Mouse (Mus musculus) heart, embryonic 13.5 days (tissue): Measurements from ENCODE around the gene Atp10b. TPM values are rescaled to one million over a fixed set of nuclear protein-coding genes. Genes with fewer than 3 reads are reported as not detected.

Experiments
- ATAC-seq: fragments of 200-750 bp; cut with Nextera tagmentation; 2 replicates; pipeline ENCODE4 v1.8.0; 2017; ENCODE audit warnings: moderate TSS enrichment; ENCODE audit not compliant: insufficient number of reproducible peaks, low FRiP score, low TSS enrichment; ENCODE audit errors: extremely low read depth
- H3K27ac ChIP-seq: fragments of 300-500 bp; sonication (generic); replicated peaks from 2 replicates; pipeline ENCODE4 v1.5.1; 2015; ENCODE audit warnings: moderate library complexity, mild to moderate bottlenecking, inconsistent platforms
- H3K27me3 ChIP-seq: fragments of 300-500 bp; sonication (generic); replicated peaks from 2 replicates; pipeline ENCODE4 v1.6.1; 2015; ENCODE audit warnings: mild to moderate bottlenecking, inconsistent platforms
- H3K36me3 ChIP-seq: fragments of 300-500 bp; sonication (generic); 2 replicates; pipeline ENCODE4 v1.6.1; 2015; ENCODE audit warnings: mild to moderate bottlenecking, inconsistent platforms
- H3K4me1 ChIP-seq: fragments of 300-500 bp; sonication (generic); 2 replicates; pipeline ENCODE4 v1.6.1; 2015; ENCODE audit warnings: inconsistent platforms
- H3K4me2 ChIP-seq: fragments of 300-500 bp; sonication (generic); 2 replicates; pipeline ENCODE4 v1.6.1; 2015; ENCODE audit warnings: inconsistent platforms, mild to moderate bottlenecking, moderate library complexity
- H3K4me3 ChIP-seq: fragments of 300-500 bp; sonication (generic); 2 replicates; pipeline ENCODE4 v1.5.1; 2015; ENCODE audit warnings: moderate library complexity, mild to moderate bottlenecking, inconsistent platforms
- H3K9ac ChIP-seq: fragments of 300-500 bp; sonication (generic); 2 replicates; pipeline ENCODE4 v1.6.1; 2015; ENCODE audit warnings: inconsistent platforms, mild to moderate bottlenecking, moderate library complexity
- H3K9me3 ChIP-seq: fragments of 300-500 bp; sonication (generic); 2 replicates; pipeline ENCODE4 v1.6.1; 2016; ENCODE audit warnings: inconsistent platforms
- WGBS: fragments of 180-500 bp; shearing (Covaris S2); methylation state at CpG from one replicate; pipeline ENCODE4 v1.1.7; 2015; ENCODE audit warnings: mixed read lengths; 5-methylcytosine and 5-hydroxymethylcytosine counted together
- polyA plus RNA-seq: library from polyadenylated mRNA; unstranded; fragments of >200 nt; fragmentation: Nextera tagmentation; extraction: Ambion mirVana; gene quantifications from 2 replicates; pipeline ENCODE4 v1.2.1, GENCODE M21; 2015

Gene Atp10b
- polyA plus RNA-seq, 1 experiment from 2014 or later, result 0.03 TPM

DNA sequence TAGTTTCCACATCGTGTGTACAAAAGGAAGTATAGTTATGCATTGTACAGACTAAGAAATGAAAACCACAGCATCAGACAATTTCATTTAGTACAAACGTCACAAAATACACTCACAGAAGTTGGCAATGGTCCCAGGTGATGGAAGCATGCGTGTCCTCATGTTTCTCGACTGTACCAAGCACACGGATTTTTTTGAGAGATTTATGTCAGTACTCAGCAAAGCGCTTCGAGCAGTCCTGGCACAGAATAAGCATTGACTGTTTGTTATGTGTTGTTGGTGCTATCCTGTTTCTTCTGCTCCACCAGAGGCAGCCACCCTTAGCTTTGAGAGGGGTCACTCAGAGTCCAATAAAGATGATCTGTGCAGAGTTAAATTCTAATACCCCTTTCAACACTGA is 108.1 kb downstream of the Atp10b start:
- ATAC-seq, result no peak
- 64% methylated on average over 7 of the region's 7 CpGs for WGBS
- H3K4me1 ChIP-seq, result peaks cover 15% of the 10 kb centered on the region

DNA sequence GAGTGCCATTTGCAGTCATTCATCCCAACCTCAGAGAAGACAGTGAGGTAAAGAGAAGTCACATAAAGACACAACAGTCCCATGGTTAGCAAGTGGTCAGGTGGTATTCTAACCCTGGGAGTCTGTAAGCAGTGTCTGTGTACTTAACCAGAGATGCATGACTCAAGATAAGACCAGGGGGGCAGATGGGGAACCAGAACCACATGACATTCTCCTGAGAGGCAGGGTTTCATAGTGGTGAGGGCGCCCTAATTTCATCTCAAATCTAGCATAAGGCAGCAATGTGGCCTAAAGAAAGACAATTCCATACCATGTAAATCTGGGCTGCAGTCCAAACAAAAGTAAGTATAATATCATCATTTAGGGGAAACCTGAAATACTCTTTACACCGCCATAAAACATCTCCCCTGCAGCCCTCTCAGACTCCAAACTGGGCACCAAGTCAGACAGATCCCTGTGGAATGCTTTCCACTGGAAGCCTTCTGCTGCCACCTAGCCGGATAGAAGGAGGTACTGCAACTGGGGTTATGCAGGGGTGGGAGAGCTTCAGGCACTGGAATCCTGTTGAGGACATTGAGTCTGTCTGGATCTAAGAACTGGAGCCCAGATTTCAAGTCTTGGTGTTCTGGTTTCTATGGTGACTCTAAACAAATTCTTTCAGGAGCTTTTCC is 114.0 kb downstream of the Atp10b start:
- H3K36me3 ChIP-seq, result no peaks in the 10 kb centered on the region
- no peaks in the 10 kb centered on the region for H3K9me3 ChIP-seq
- H3K27me3 ChIP-seq, result no peaks in the 10 kb centered on the region
- no peak overlapping the region for H3K4me3 ChIP-seq
- H3K4me2 ChIP-seq, result no peak overlapping the region
- WGBS, result 39% methylated on average over 3 of the region's 3 CpGs
- H3K4me1 ChIP-seq, result peaks cover 4% of the 10 kb centered on the region; the same call in 1 of the 2 replicates
- no peak overlapping the region for H3K9ac ChIP-seq
- ATAC-seq, result no peak
- no peak overlapping the region for H3K27ac ChIP-seq

More for the DNA sequence above, 108.1 kb downstream of the Atp10b start:
- H3K9me3 ChIP-seq, result no peaks in the 10 kb centered on the region
- no peak overlapping the region for H3K4me3 ChIP-seq
- H3K27me3 ChIP-seq, result no peaks in the 10 kb centered on the region
- H3K36me3 ChIP-seq, result no peaks in the 10 kb centered on the region
- no peak overlapping the region for H3K27ac ChIP-seq
- H3K9ac ChIP-seq, result no peak overlapping the region
- H3K4me2 ChIP-seq, result no peak overlapping the region

DNA sequence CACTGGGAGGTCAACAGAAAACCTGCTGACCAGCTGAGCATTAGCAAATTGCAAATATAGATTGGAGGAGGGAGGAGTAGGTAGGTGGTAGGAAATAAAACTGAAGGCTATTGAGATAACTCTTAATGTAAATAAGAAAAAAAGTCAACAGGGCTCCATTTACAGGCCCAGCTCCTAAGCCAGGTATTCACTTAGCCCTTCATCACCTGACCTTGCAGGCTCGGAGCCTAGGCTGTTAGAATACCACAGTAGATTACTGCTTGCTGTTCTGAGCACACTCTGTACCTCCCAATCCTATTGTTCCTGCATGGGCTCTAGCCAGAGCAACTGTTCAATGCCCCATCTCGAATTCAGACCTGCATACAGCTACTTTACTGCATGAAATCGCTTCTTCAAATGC is 117.8 kb downstream of the Atp10b start:
- Histone ChIP-seq H3K4me2 (no peak overlapping the region), H3K27ac (no peak overlapping the region), H3K9me3 (no peaks in the 10 kb centered on the region), H3K9ac (no peak overlapping the region), H3K4me1 (no peaks in the 10 kb centered on the region), H3K36me3 (no peaks in the 10 kb centered on the region), H3K4me3 (no peak overlapping the region), H3K27me3 (no peaks in the 10 kb centered on the region)
- WGBS, result 69% methylated on average over 3 of the region's 3 CpGs
- no peak for ATAC-seq

DNA sequence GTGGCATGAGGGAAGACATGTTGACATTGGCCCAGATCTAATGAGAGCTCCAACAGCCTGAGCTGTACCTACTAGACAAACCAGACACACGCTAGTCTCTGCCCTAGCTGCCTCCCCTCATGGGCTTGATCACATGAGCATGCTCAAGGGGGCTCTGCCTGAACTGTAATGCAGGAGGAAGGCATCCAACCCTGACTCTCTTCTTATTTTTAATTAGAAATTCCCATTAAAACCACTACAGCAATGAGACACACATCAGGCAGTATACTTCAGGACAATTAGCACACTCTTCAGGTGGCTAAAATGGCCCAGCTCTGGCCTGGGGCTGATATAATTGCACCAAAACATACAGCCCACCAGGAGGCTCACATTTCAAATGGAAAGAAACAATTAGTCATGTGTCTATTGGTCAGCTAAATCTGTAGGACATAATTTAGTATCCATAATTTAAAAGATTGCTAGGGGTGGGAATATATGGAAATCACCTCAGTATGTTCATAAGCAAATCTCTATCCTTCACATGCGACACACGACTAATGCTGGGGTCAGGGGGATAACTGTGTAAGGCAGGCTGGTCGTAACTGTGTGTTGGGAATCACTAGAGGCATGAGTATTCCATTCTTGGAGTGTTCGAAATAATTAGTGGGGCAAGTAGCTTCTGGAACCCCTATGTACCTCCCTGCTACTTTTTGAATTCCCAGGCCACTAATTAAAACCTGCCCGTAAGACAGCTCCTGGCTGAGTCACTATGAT is 120.0 kb downstream of the Atp10b start:
- Histone ChIP-seq H3K36me3 (no peaks in the 10 kb centered on the region), H3K27me3 (no peaks in the 10 kb centered on the region), H3K9me3 (no peaks in the 10 kb centered on the region), H3K4me3 (no peak overlapping the region), H3K4me1 (no peaks in the 10 kb centered on the region), H3K9ac (no peak overlapping the region), H3K4me2 (no peak overlapping the region), H3K27ac (no peak overlapping the region)
- ATAC-seq, result no peak
- 76% methylated on average over 6 of the region's 6 CpGs for WGBS

DNA sequence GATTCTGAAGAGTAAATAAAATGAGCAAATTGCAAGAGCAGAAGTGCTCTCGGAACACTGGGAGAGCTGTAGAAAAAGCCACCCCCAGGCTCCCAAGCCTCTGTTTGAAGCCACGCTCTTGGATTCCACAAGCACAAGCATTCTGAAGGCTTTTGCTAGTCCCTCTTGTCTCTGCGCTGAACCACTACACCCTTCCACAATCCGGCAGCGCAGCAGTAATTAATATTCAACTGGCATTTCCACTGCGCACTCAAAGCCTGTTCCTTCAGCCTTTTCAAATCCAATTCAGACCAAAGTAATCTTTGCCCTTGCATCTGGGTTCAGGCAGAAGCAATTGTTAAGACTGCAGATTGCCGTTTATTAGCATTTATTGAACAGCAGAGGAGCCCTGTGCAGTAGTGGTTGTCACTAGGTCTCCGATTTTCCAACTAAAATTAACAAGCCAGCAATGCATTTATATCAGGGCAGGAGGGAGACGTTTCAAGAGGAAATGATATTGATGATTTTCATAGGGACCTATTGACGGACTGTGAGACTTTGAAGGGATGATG is 120.7 kb downstream of the Atp10b start:
- 82% methylated on average over 10 of the region's 10 CpGs for whole genome bisulfite sequencing
- ATAC-seq, result no peak
- H3K4me2 ChIP-seq, result no peak overlapping the region
- no peaks in the 10 kb centered on the region for H3K36me3 ChIP-seq
- H3K9me3 ChIP-seq, result no peaks in the 10 kb centered on the region
- H3K27ac ChIP-seq, result no peak overlapping the region
- no peak overlapping the region for H3K4me3 ChIP-seq
- no peak overlapping the region for H3K9ac ChIP-seq
- H3K4me1 ChIP-seq, result no peaks in the 10 kb centered on the region
- H3K27me3 ChIP-seq, result no peaks in the 10 kb centered on the region

DNA sequence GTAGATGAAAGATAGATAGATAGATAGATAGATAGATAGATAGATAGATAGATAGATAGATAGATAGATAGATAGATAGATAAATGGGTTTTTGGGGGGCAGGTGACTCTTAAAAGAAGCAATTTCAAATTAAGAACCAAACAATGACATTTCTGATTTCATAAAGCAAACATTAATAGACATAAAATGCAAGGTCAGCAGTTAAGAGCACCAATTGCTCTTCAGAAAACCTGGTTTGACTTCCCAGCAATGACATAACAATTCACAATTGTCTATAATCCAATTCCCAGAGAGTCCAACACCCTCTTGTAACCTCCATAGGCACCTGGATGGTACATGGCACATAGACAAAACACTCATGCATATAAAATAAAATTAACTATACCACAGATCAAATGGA is 124.2 kb downstream of the Atp10b start:
- no peak overlapping the region for H3K9ac ChIP-seq
- H3K9me3 ChIP-seq, result no peaks in the 10 kb centered on the region
- no peaks in the 10 kb centered on the region for H3K4me1 ChIP-seq
- no peak overlapping the region for H3K27ac ChIP-seq
- H3K4me2 ChIP-seq, result no peak overlapping the region
- no peak for ATAC-seq
- H3K36me3 ChIP-seq, result no peaks in the 10 kb centered on the region
- no peaks in the 10 kb centered on the region for H3K27me3 ChIP-seq
- H3K4me3 ChIP-seq, result no peak overlapping the region

DNA sequence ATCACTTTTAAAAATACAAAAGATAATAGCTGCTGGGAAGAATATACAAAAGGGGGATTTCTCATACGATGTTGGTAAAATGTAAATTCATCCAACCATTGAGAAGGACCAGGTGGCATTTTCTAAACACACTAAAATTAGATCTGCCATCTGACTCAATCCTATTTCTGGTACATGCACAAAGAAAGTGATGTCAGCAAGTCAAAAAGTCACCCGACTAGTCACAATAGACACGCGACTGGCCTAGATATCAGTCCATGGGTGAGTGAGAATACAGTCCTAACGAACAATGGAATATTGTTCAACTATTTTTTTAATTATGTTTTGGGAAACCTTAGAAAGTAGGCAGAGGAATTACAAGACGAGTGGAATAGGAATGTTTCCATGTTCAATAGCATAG is 147.9 kb downstream of the Atp10b start:
- no peaks in the 10 kb centered on the region; the same call in 1 of the 2 replicates for H3K9me3 ChIP-seq
- no peak overlapping the region for H3K27ac ChIP-seq
- H3K9ac ChIP-seq, result no peak overlapping the region
- H3K27me3 ChIP-seq, result no peaks in the 10 kb centered on the region
- ATAC-seq, result no peak
- no peak overlapping the region for H3K4me2 ChIP-seq
- H3K4me1 ChIP-seq, result no peaks in the 10 kb centered on the region
- no peak overlapping the region for H3K4me3 ChIP-seq
- 67% methylated on average over 6 of the region's 6 CpGs for WGBS
- no peaks in the 10 kb centered on the region for H3K36me3 ChIP-seq

DNA sequence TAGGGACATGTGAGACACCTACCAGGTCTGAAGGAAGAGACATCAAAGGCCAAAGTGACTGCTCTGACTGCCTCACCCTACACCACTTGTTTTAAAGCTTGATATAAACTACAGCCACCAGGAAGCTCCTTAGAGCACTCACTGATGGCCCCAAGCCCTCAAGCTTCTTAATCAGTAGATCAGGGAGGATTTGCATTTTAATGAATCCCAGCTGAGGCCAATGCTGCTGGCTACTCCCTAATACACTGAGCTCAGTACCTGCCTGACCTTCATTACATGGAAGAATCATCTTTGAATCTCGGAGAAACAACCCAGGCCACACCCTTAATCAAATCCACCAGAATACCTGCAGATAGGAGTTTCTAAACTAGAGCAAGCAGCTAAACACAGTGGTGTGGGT is 161.3 kb downstream of the Atp10b start:
- H3K4me1 ChIP-seq, result no peaks in the 10 kb centered on the region
- no peak overlapping the region for H3K4me3 ChIP-seq
- ATAC-seq, result no peak
- no peak overlapping the region for H3K27ac ChIP-seq
- H3K27me3 ChIP-seq, result no peaks in the 10 kb centered on the region
- H3K4me2 ChIP-seq, result no peak overlapping the region
- H3K9ac ChIP-seq, result no peak overlapping the region
- 44% methylated on average over 1 of the region's 1 CpGs for WGBS
- no peaks in the 10 kb centered on the region for H3K36me3 ChIP-seq
- no peaks in the 10 kb centered on the region for H3K9me3 ChIP-seq

Other genes with a start within 250 kb of the Atp10b start
- gene Gm9972, start 114.1 kb upstream of the Atp10b start, polyA plus RNA-seq, result not detected in 2 replicates